Mouse (Mus musculus): Measurements from ENCODE around the gene Man2a1.
A peak's percentile ranks its signal among the peaks of the same experiment; 100 is the strongest.

The Man2a1 gene

GRCm38 (mm10) chr17:64630506-64630905, 30.0 kb downstream of the Man2a1 start:
- no peak for DNase-seq (ENCODE audit: low read depth)

GRCm38 (mm10) chr17:64637868-64638537, 37.5 kb downstream of the Man2a1 start:
- DNase-seq (ENCODE audit: low read depth): no peak

GRCm38 (mm10) chr17:64641376-64641775, 40.8 kb downstream of the Man2a1 start:
- DNase-seq (ENCODE audit: low read depth): no peak

GRCm38 (mm10) chr17:64643644-64644043, 43.1 kb downstream of the Man2a1 start:
- no peak for DNase-seq (ENCODE audit: low read depth)

- DNase-seq (ENCODE audit: low read depth): no peak
These were observed 44.5 kb downstream of the Man2a1 start for GRCm38 (mm10) chr17:64644888-64645605.

GRCm38 (mm10) chr17:64647396-64647795, 46.9 kb downstream of the Man2a1 start:
- DNase-seq (ENCODE audit: low read depth): no peak

- no peak for DNase-seq (ENCODE audit: low read depth)
These were observed 50.2 kb downstream of the Man2a1 start for GRCm38 (mm10) chr17:64650702-64651101.

GRCm38 (mm10) chr17:64653621-64654020, 53.1 kb downstream of the Man2a1 start:
- DNase-seq (ENCODE audit: low read depth): no peak

- DNase-seq (ENCODE audit: low read depth): no peak
These were observed 59.1 kb downstream of the Man2a1 start for GRCm38 (mm10) chr17:64659682-64660081.

- no peak for DNase-seq (ENCODE audit: low read depth)
These were observed 66.0 kb downstream of the Man2a1 start for GRCm38 (mm10) chr17:64666518-64666917.

GRCm38 (mm10) chr17:64668504-64668903, 68.0 kb downstream of the Man2a1 start:
- no peak for DNase-seq (ENCODE audit: low read depth)

GRCm38 (mm10) chr17:64674401-64674800, 73.9 kb downstream of the Man2a1 start:
- DNase-seq (ENCODE audit: low read depth): no peak

- DNase-seq (ENCODE audit: low read depth): no peak
These were observed 74.4 kb downstream of the Man2a1 start for GRCm38 (mm10) chr17:64674980-64675379.

GRCm38 (mm10) chr17:64676735-64677469, 76.4 kb downstream of the Man2a1 start:
- peak; percentile 3 for DNase-seq (ENCODE audit: low read depth)

GRCm38 (mm10) chr17:64681461-64681860, 80.9 kb downstream of the Man2a1 start:
- no peak for DNase-seq (ENCODE audit: low read depth)

GRCm38 (mm10) chr17:64681927-64682326, 81.4 kb downstream of the Man2a1 start:
- DNase-seq (ENCODE audit: low read depth): peak; percentile 5

GRCm38 (mm10) chr17:64684088-64684487, 83.6 kb downstream of the Man2a1 start:
- DNase-seq (ENCODE audit: low read depth): no peak

GRCm38 (mm10) chr17:64685216-64685903, 84.8 kb downstream of the Man2a1 start:
- peak; percentile 37 for DNase-seq (ENCODE audit: low read depth)

GRCm38 (mm10) chr17:64689614-64690013, 89.1 kb downstream of the Man2a1 start:
- no peak for DNase-seq (ENCODE audit: low read depth)

- no peak for DNase-seq (ENCODE audit: low read depth)
These were observed 96.8 kb downstream of the Man2a1 start for GRCm38 (mm10) chr17:64697277-64697831.

- no peak for DNase-seq (ENCODE audit: low read depth)
These were observed 98.0 kb downstream of the Man2a1 start for GRCm38 (mm10) chr17:64698516-64698915.

- DNase-seq (ENCODE audit: low read depth): no peak
These were observed 103.2 kb downstream of the Man2a1 start for GRCm38 (mm10) chr17:64703649-64704230.

Data from fibroblast of lung, adult 2 months (primary cell).